ENCODE assay signal across 8 mouse cellular contexts in genomic region chr10:80856267-80856666, GRCm38 (mm10). TPM values are rescaled to one million over a fixed set of nuclear protein-coding genes. Genes with fewer than 3 reads are reported as not detected.
A peak's percentile ranks its signal among the peaks of the same experiment; 100 is the strongest.
DNase-seq lines count a peak whose midpoint lies in the region; ATAC-seq and TF ChIP-seq lines count a peak whose summit lies in the region.

No protein-coding gene starts in this region.

- DNase-seq in left cerebral cortex, adult 2 months (ENCODE audit: extremely low spot score in 1 of 2, low spot score in 2 of 2), result no peak
- DNase-seq in left cerebral cortex, adult 11 months (ENCODE audit: low spot score), result no peak
- peak; percentile 28 for DNase-seq in heart, adult 8-10 months (ENCODE audit: low spot score)
- DNase-seq in liver, result peak; percentile 53
- DNase-seq in gastrocnemius, postnatal 25 days, result no peak
- no peak for DNase-seq in cerebellum, postnatal 10 days

- H3K4me2 ChIP-seq in neural tube, embryonic 14.5 days (ENCODE audit: low read depth, low read length), result peak overlapping the region; percentile 99

- peak overlapping the region; percentile 98 for H3K4me3 ChIP-seq in left cerebral cortex, adult 2 months
- H3K4me3 ChIP-seq in bone marrow macrophage, adult 2 months (ENCODE audit: insufficient read depth, low read length), result peak overlapping the region; percentile 81
- peak overlapping the region; percentile 99 for H3K4me3 ChIP-seq in neural tube, embryonic 14.5 days (ENCODE audit: low read depth, low read length)

- ATAC-seq in neural tube, embryonic 14.5 days (ENCODE audit: low read depth), result no peak

- peaks cover 14% of the 10 kb centered on the region for H3K36me3 ChIP-seq in neural tube, embryonic 14.5 days (ENCODE audit: control insufficient read depth, insufficient read depth, low read length)

- TF ChIP-seq CTCF in left cerebral cortex, adult 2 months (IDR thresholded peaks at IDR 0.05), result peak; percentile 16; the same call in 1 of the 2 replicates
- TF ChIP-seq CTCF in bone marrow macrophage, adult 2 months (IDR thresholded peaks at IDR 0.05; ENCODE audit: low read depth, low read length), result no peak

- peak overlapping the region; percentile 82; the same call in 1 of the 2 replicates for H3K27ac ChIP-seq in left cerebral cortex, adult 2 months
- H3K27ac ChIP-seq in bone marrow macrophage, adult 2 months (ENCODE audit: insufficient read depth, low read depth, low read length), result peak overlapping the region; percentile 3; the same call in 1 of the 2 replicates
- H3K27ac ChIP-seq in neural tube, embryonic 14.5 days (ENCODE audit: low read depth, low read length), result no peak overlapping the region

- no peak for TF ChIP-seq POLR2A in bone marrow macrophage, adult 2 months (IDR thresholded peaks at IDR 0.05; ENCODE audit: borderline replicate concordance, low read depth, low read length)

- 61% methylated on average over 3 of the region's 3 CpGs for WGBS in neural tube, embryonic 14.5 days

- H3K4me1 ChIP-seq in bone marrow macrophage, adult 2 months (ENCODE audit: control insufficient read depth, insufficient read depth, low read length), result peaks cover 11% of the 10 kb centered on the region
- peaks cover 22% of the 10 kb centered on the region for H3K4me1 ChIP-seq in neural tube, embryonic 14.5 days (ENCODE audit: control insufficient read depth, insufficient read depth, low read length)

- peaks cover 2% of the 10 kb centered on the region; the same call in 1 of the 2 replicates for H3K27me3 ChIP-seq in neural tube, embryonic 14.5 days (ENCODE audit: control insufficient read depth, insufficient read depth, low read length)

- intact Hi-C loops in left cerebral cortex, adult 2 months (cut with DNase I), result no loop called here

- 0 out of 2 replicates have a peak overlapping the region, but pooled peaks have one; percentile 82 for H3K9ac ChIP-seq in neural tube, embryonic 14.5 days (replicated peaks; ENCODE audit: low read depth, low read length)

- H3K9me3 ChIP-seq in neural tube, embryonic 14.5 days (ENCODE audit: control insufficient read depth, low read length), result no peaks in the 10 kb centered on the region

RNA-seq across cellular contexts. Expression of gene Sppl2b, which starts 1.2 kb away (rescaled TPM):
- 10 to 100 TPM; 55.6 to 62.5 TPM for total RNA-seq in left cerebral cortex, adult 2 months (2021)
- polyA plus RNA-seq in bone marrow macrophage, adult 2 months (2012; ENCODE audit: insufficient read depth, insufficient read length, missing spikeins), result 15.0 and 20.2 TPM in 2 replicates
- total RNA-seq in heart, adult 8-10 months (2022), result 10 to 100 TPM; 11.1 to 15.9 (median 14.4) TPM
- polyA plus RNA-seq in neural tube, embryonic 14.5 days (2014; fragmentation: Nextera tagmentation; extraction: Ambion mirVana), result 60.3 and 61.5 TPM in 2 replicates
- total RNA-seq in gastrocnemius, postnatal 25 days (2021), result 10 to 100 TPM; 21.7 to 23.6 TPM

RNA-seq across cellular contexts. Expression of gene Lsm7, which starts 1.3 kb away (rescaled TPM):
- 10 to 100 TPM; 40.0 to 43.2 TPM for total RNA-seq in left cerebral cortex, adult 2 months (2021)
- polyA plus RNA-seq in bone marrow macrophage, adult 2 months (2012; ENCODE audit: insufficient read depth, insufficient read length, missing spikeins), result 49.7 and 54.3 TPM in 2 replicates
- 10 to 100 TPM; 23.3 to 32.5 (median 25.0) TPM for total RNA-seq in heart, adult 8-10 months (2022)
- polyA plus RNA-seq in neural tube, embryonic 14.5 days (2014; fragmentation: Nextera tagmentation; extraction: Ambion mirVana), result 220 and 260 TPM in 2 replicates
- total RNA-seq in gastrocnemius, postnatal 25 days (2021), result 10 to 100 TPM; 19.0 to 22.3 TPM

RNA-seq across cellular contexts. Expression of gene Lingo3, which starts 12.4 kb away (rescaled TPM):
- 10 to 100 TPM; 38.3 to 42.8 TPM for total RNA-seq in left cerebral cortex, adult 2 months (2021)
- not detected in 2 replicates for polyA plus RNA-seq in bone marrow macrophage, adult 2 months (2012; ENCODE audit: insufficient read depth, insufficient read length, missing spikeins)
- 10 to 100 TPM in 3 of 4 experiments, 1 to 10 TPM in 1; 7.8 to 14.0 (median 12.6) TPM for total RNA-seq in heart, adult 8-10 months (2022)
- 8.1 and 12.0 TPM in 2 replicates for polyA plus RNA-seq in neural tube, embryonic 14.5 days (2014; fragmentation: Nextera tagmentation; extraction: Ambion mirVana)
- 10 to 100 TPM; 13.3 to 15.5 TPM for total RNA-seq in gastrocnemius, postnatal 25 days (2021)

RNA-seq across cellular contexts. Expression of gene Tmprss9, which starts 15.4 kb away (rescaled TPM):
- total RNA-seq in left cerebral cortex, adult 2 months (2021), result under 1 TPM; 0.18 to 0.19 TPM
- not detected in 2 replicates for polyA plus RNA-seq in bone marrow macrophage, adult 2 months (2012; ENCODE audit: insufficient read depth, insufficient read length, missing spikeins)
- not detected for total RNA-seq in heart, adult 8-10 months (2022)
- 0.12 and 0.13 TPM in 2 replicates for polyA plus RNA-seq in neural tube, embryonic 14.5 days (2014; fragmentation: Nextera tagmentation; extraction: Ambion mirVana)
- not detected for total RNA-seq in gastrocnemius, postnatal 25 days (2021)

RNA-seq across cellular contexts. Expression of gene Oaz1, which starts 29.8 kb away (rescaled TPM):
- 100 to 1,000 TPM; 476 to 536 TPM for total RNA-seq in left cerebral cortex, adult 2 months (2021)
- 823 and 921 TPM in 2 replicates for polyA plus RNA-seq in bone marrow macrophage, adult 2 months (2012; ENCODE audit: insufficient read depth, insufficient read length, missing spikeins)
- total RNA-seq in heart, adult 8-10 months (2022), result 1,000 to 10,000 TPM in 2 of 4 experiments, 100 to 1,000 TPM in 2; 848 to 1,083 (median 963) TPM
- 1,177 and 1,236 TPM in 2 replicates for polyA plus RNA-seq in neural tube, embryonic 14.5 days (2014; fragmentation: Nextera tagmentation; extraction: Ambion mirVana)
- 100 to 1,000 TPM; 651 to 657 TPM for total RNA-seq in gastrocnemius, postnatal 25 days (2021)

Comparison
In these comparisons a context has a peak if more than half of its experiments do, and no peak if none do; other contexts are left out.
1. DNase-seq: peak in heart, adult 8-10 months (single experiment) and liver (single experiment); none in left cerebral cortex, adult 2 months (0 of 2), left cerebral cortex, adult 11 months (single experiment), gastrocnemius, postnatal 25 days (single experiment) and cerebellum, postnatal 10 days (0 of 2).
2. Peak in every context shown above with its lines, with median percentiles within 50 percentile points of each other: H3K4me3 ChIP-seq.